Mouse (Mus musculus): Measurements from ENCODE around the gene Dot1l.

- TF ChIP-seq CTCF (conservative IDR thresholded peaks at IDR 0.05; ENCODE audit: insufficient read depth, insufficient read length, low read depth, low read length) (no peak), POLR2A (IDR thresholded peaks at IDR 0.05; ENCODE audit: low read depth, low read length) (no peak)
Observed at GRCm38 (mm10) chr10:80775731-80776130, 20.7 kb downstream of the Dot1l start.

All from kidney, adult 2 months (tissue).